In the genomic region with DNA sequence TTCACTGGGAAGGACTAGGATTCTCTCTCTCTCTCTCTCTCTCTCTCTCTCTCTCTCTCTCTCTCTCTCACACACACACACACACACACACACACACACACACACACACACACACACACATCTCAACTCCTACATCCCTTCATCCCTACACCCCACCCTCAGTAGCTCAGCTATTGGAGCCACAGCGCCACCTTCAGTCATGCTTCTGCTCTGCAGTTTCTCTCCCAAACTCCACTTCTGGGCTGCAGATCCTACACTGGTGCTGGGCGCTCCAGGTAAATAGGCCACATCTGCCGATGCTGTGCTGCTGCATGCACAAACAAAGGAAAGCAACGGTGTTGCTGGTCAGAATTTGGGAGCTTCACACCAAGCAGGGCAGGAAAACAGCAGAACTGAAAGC, we compare ENCODE assay signal across 9 mouse cellular contexts.
A peak's percentile ranks its signal among the peaks of the same experiment; 100 is the strongest.
DNase-seq lines count a peak whose midpoint lies in the region; ATAC-seq and TF ChIP-seq lines count a peak whose summit lies in the region.
"Had no signal": no experiment of that assay in that cellular context is flagged by ENCODE, and none has a peak within 500 bp of the region (broad histone marks: within the 10 kb centered on the region; RNA-seq: fewer than 3 reads in every experiment).

No protein-coding gene starts in this region.

- H3K4me2 ChIP-seq in stomach, postnatal 0 days (replicated peaks; ENCODE audit: low read depth), result no peak overlapping the region
- H3K4me2 ChIP-seq: stomach, embryonic 15.5 days had no signal

- H3K9ac ChIP-seq in stomach, postnatal 0 days (ENCODE audit: low read length), result no peak overlapping the region
- H3K9ac ChIP-seq: stomach, embryonic 15.5 days had no signal

- ATAC-seq in G1E (ENCODE audit: extremely low read depth, insufficient number of reproducible peaks, low FRiP score, poor library complexity, severe bottlenecking), result no peak
- ATAC-seq in megakaryocyte progenitor cell, adult 5-6 weeks (replicated peaks; ENCODE audit: poor library complexity), result peak; percentile 69
- ATAC-seq in stomach, postnatal 0 days (ENCODE audit: low FRiP score, low TSS enrichment), result peak; percentile 45; the same call in 1 of the 2 replicates

- DNase-seq in gastrocnemius, adult 18-20 months (ENCODE audit: low spot score), result peak; percentile 41
- DNase-seq in gastrocnemius, postnatal 25 days, result no peak
- DNase-seq in G1E (ENCODE audit: low spot score), result no peak
- DNase-seq in cerebellum, postnatal 10 days, result peak; percentile 76 to 84
- peak; percentile 39 for DNase-seq in gastrocnemius, postnatal 14 days
- DNase-seq in layer of hippocampus, postnatal 14 days (ENCODE audit: low spot score in 2 of 2), result peak; percentile 68 to 71
- DNase-seq in stomach, postnatal 0 days (ENCODE audit: low spot score), result peak; percentile 53

- H3K4me3 ChIP-seq in G1E (ENCODE audit: low read depth, low read length), result no peak overlapping the region
- H3K4me3 ChIP-seq in stomach, postnatal 0 days (ENCODE audit: low read depth, low read length), result no peak overlapping the region
- H3K4me3 ChIP-seq: stomach, embryonic 15.5 days had no signal

- TF ChIP-seq CTCF in G1E (IDR thresholded peaks at IDR 0.05; ENCODE audit: low read depth, low read length), result 0 out of 2 replicates have a peak, but pooled peaks have one; percentile 4
- peak; percentile 88 for TF ChIP-seq CTCF in stomach, postnatal 0 days (IDR thresholded peaks at IDR 0.05; ENCODE audit: low read depth)

- no peaks in the 10 kb centered on the region for H3K36me3 ChIP-seq in G1E (replicated peaks)
- H3K36me3 ChIP-seq in stomach, postnatal 0 days (ENCODE audit: control insufficient read depth, insufficient read depth, low read length), result no peaks in the 10 kb centered on the region
- H3K36me3 ChIP-seq: stomach, embryonic 15.5 days had no signal

- no peak overlapping the region for H3K27ac ChIP-seq in stomach, postnatal 0 days (replicated peaks)
- H3K27ac ChIP-seq: stomach, embryonic 15.5 days had no signal

- no peaks in the 10 kb centered on the region for H3K4me1 ChIP-seq in G1E (ENCODE audit: insufficient read depth, low read depth, low read length)
- 0 out of 2 replicates have a peak, but pooled peaks cover 3% of the 10 kb centered on the region for H3K4me1 ChIP-seq in stomach, postnatal 0 days (replicated peaks; ENCODE audit: control insufficient read depth, insufficient read depth)

- H3K27me3 ChIP-seq in G1E (ENCODE audit: insufficient read depth, low read length), result peaks cover 2% of the 10 kb centered on the region; the same call in 1 of the 2 replicates
- no peaks in the 10 kb centered on the region for H3K27me3 ChIP-seq in stomach, postnatal 0 days (ENCODE audit: control insufficient read depth, insufficient read depth, low read length)
- H3K27me3 ChIP-seq: stomach, embryonic 15.5 days had no signal

- intact Hi-C loops in gastrocnemius, postnatal 14 days (cut with DNase I; ENCODE audit: low total_unique reads), result no loop called here

- TF ChIP-seq EP300 in stomach, postnatal 0 days (optimal IDR thresholded peaks at IDR 0.05), result no peak

- 20% methylated on average over 4 of the region's 4 CpGs for WGBS in stomach, postnatal 0 days

- H3K9me3 ChIP-seq in G1E (replicated peaks), result no peaks in the 10 kb centered on the region
- H3K9me3 ChIP-seq in stomach, postnatal 0 days (ENCODE audit: control insufficient read depth, low read length), result no peaks in the 10 kb centered on the region
- H3K9me3 ChIP-seq: stomach, embryonic 15.5 days had no signal

Comparison
In these comparisons a context has a peak if more than half of its experiments do, and no peak if none do; other contexts are left out.
1. DNase-seq: peak in gastrocnemius, adult 18-20 months (single experiment), cerebellum, postnatal 10 days (2 of 2), gastrocnemius, postnatal 14 days (single experiment), layer of hippocampus, postnatal 14 days (2 of 2) and stomach, postnatal 0 days (single experiment); none in gastrocnemius, postnatal 25 days (single experiment) and G1E (single experiment).